Mouse (Mus musculus): ENCODE measurements around the gene Cdk15. TPM values are rescaled to one million over a fixed set of nuclear protein-coding genes. Genes with fewer than 3 reads are reported as not detected.

The Cdk15 gene
- polyA plus RNA-seq (2017; shearing (Covaris generic)) = under 1 TPM; 0.18 TPM

GRCm38 (mm10) chr1:59256751-59257231, at the start of gene Cdk15:
TSS of gene Cdk15 (plus strand) at chr1:59256906.

GRCm38 (mm10) chr1:59236856-59237441, 19.8 kb upstream of the Cdk15 start, which contains the start of gene Als2:
TSS of gene Als2 (minus strand) at chr1:59237231.

Other genes with a start within 250 kb of the Cdk15 start
- under 1 TPM in 1 of 2 experiments, not detected in 1; 0.70 TPM for gene C2cd6, start 162.0 kb upstream of the Cdk15 start, polyA plus RNA-seq (2017; shearing (Covaris generic))
- gene Tmem237, start 136.5 kb upstream of the Cdk15 start, polyA plus RNA-seq (2017; shearing (Covaris generic)) = 10 to 100 TPM in 1 of 2 experiments, 1 to 10 TPM in 1; 9.0 to 12.2 TPM
- gene Mpp4, start 93.5 kb upstream of the Cdk15 start, polyA plus RNA-seq (2017; shearing (Covaris generic)) = under 1 TPM; 0.17 to 0.39 TPM
- gene Als2, start 19.7 kb upstream of the Cdk15 start, polyA plus RNA-seq (2017; shearing (Covaris generic)) = 10 to 100 TPM in 1 of 2 experiments, 1 to 10 TPM in 1; 8.8 to 10.4 TPM
- gene Fzd7, start 225.5 kb downstream of the Cdk15 start, polyA plus RNA-seq (2017; shearing (Covaris generic)) = under 1 TPM in 1 of 2 experiments, not detected in 1; 0.78 TPM

Data from inflammation-experienced regulatory T-cells (primary cell).